Mouse (Mus musculus) bone marrow, adult 2 months (tissue): ENCODE results near the gene Kif24.

ENCODE experiments used
- CTCF ChIP-seq: fragments of 200-500 bp; IDR thresholded peaks from 2 replicates; pipeline ENCODE4 v1.5.1; 2011; ENCODE audit warnings: low read length, control low read depth; ENCODE audit not compliant: control insufficient read depth, insufficient read depth
- POLR2A ChIP-seq: fragments of 200-500 bp; IDR thresholded peaks from 2 replicates; pipeline ENCODE4 v1.6.1; 2011; ENCODE audit warnings: low read depth, mild to moderate bottlenecking, control low read depth, low read length, borderline replicate concordance; ENCODE audit not compliant: control insufficient read depth

- no peak for TF ChIP-seq POLR2A
- TF ChIP-seq CTCF, result no peak
Measured at GRCm38 (mm10) chr4:41507998-41508397, 43.3 kb upstream of the Kif24 start.
